Mouse (Mus musculus): ENCODE measurements around the gene Rasa4. TPM values are rescaled to one million over a fixed set of nuclear protein-coding genes. Genes with fewer than 3 reads are reported as not detected.
A peak's percentile ranks its signal among the peaks of the same experiment; 100 is the strongest.
"Not testable (repeated sequence)": the region's sequence is repeated elsewhere in the genome, so short reads cannot be mapped to it uniquely, and the experiment has no call there.

The Rasa4 gene
- 10 to 100 TPM; 23.6 to 26.4 TPM for total RNA-seq (2021)
- long read RNA-seq, experiment 1, transcript Rasa4-201 (21 exons, 2,914 nt), result major isoform, 7 of 16 reads
- long read RNA-seq, experiment 1, partial matches to known transcripts, result 3 of 16 reads
- long read RNA-seq, experiment 1, other reads (novel, unspliced or antisense), result 5 of 16 reads
- long read RNA-seq, experiment 2, transcript Rasa4-201 (21 exons, 2,914 nt), result major isoform, 9 of 19 reads
- long read RNA-seq, experiment 2, partial matches to known transcripts, result 2 of 19 reads
- long read RNA-seq, experiment 2, other reads (novel, unspliced or antisense), result 7 of 19 reads

DNA sequence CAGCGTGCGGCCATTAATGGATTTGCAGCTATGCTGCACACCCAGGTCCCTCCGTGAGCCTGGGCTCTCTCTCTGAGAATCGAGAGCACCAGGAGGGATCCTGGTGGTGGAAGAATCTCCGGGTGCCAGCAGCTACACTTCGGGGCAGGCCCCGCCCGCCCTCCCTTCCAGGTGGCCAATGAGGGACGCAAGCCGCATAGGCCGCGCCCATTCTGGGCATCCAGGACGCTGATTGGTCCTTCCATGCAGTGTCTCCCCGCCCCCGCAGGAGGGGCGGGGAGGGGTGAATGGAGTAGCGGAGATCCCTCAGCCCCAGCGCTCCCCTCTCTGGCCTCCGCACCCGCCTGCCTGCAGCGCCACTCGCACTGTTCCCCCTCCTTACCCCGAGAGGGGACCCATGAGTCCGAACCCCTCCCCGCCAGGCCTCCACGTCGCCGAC, at the start of gene Rasa4:
TSS of gene Rasa4 (plus strand) at position 248 of the 439 bp plus-strand sequence.
- DNase-seq, result peak; percentile 96

DNA sequence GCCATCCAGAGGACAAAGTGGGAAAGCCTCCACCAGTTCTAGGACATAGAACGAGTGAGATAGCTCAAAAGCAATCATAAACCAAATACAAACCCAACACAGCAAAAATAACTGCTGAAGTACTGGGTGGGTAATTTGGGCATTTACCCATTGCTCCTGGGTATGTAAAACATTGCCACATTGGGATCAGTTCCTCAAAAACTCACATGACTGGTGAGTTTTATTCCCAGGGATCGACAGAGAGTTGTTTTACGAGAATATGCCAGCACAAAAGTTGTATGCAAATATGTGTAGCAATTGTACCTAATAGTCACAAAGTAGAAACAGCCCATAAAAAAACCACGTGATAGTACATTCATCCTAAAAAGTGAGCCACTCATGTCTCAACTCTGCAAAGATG, 48.8 kb upstream of the Rasa4 start:
- no peak for DNase-seq

DNA sequence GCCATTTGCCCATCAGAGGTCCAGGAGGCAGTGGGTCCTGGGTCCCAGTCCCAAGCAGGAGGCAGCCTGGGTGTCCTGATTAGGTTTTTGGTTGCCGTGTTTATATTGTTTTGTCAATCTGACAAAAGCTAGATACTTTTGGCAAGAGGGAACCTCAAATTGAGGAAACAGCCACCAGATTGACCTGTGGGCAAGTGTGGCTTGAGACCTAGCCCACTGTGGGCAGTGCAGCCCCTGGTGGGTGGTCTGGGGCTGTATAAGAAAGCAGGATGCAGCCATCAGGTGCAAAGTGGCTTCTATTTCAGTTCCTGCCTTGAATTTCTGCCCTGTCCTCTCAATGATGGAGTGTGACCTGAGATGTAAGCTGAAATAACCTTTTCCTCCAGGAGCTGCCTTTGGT, 48.4 kb upstream of the Rasa4 start:
- no peak for DNase-seq

DNA sequence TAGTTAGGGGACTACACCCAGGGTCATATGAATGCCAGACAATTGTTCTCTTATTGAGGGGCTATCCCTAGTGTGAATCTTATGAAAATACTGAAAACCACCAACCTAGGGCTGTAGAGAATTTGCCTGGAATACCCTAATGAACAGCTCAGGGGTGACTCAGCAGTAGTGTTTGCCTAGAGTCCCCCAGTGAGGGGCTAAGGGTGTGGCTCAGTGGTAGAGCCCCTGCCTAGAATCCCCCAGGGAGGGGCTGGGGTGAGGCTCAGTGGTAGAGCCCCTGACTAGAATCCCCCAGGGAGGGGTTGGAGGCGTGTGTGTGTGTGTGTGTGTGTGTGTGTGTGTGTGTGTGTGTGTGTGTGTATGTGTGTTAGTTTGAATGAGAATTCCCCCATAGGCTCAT, 47.0 kb upstream of the Rasa4 start:
- DNase-seq, result no peak

DNA sequence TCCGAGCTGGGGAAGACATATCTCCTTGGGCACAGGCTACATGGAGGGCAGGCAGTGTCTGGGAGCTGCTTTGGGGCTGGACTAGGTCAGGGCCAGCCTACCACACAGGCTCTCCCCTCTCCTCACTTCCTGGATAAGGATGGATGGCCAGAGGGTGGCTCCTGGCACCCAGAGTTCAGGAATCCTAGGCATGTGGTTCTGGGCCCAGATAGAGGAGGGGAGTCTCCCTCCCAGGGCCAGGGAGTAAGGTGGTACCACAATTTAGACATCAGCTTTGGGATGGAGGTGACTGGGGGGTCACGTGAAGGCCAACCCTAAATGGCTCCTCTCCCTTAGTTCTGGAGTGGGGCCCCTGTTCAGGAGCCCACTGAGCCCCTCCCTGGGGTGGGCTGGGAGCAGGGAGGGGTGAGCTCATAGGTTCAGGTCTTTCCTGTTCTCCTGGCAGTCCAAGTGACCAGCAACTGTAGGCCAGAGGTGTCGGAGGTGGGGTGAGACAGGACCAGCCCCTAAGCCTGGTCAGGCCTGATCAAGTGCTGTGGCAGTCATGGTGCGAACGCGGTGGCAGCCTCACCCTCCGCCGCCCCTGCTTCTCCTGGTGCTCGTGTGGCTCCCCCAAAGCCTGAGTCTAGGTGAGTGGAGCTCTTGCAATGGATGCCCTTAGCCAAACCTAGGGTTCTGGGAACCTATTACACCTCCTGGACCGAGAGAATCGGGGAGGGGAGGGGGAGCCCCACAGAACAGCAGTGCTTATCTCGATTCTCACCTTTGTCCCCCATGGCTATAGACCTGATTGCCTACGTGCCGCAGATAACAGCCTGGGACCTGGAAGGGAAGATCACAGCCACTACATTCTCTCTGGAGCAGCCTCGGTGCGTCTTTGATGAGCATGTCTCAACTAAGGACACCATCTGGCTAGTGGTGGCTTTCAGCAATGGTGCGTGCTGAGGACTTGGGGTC, 45.2 kb upstream of the Rasa4 start, which contains the start of gene Upk3b:
TSS of gene Upk3b (plus strand) at position 239 of the 957 bp plus-strand sequence.
- no peak for DNase-seq

DNA sequence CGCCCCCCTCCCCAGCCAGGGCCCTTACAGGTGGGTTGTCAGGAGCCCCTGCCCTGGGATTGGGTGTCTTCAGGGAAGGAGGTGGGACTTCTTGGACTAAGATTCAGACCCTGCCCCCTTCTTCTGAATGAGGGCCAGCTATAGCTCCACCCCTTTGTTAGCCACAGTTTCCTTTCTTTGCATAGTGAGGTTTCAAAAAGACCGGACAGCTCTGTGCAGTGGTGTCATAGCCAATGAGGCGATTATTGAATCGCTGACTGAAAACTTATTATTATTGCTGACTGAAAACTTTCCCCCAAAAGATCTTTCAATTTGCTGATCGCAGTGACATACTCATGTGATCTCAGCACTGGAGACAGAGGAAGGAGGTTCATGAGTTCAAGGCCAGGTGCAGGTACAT, 43.5 kb upstream of the Rasa4 start:
- no peak for DNase-seq

DNA sequence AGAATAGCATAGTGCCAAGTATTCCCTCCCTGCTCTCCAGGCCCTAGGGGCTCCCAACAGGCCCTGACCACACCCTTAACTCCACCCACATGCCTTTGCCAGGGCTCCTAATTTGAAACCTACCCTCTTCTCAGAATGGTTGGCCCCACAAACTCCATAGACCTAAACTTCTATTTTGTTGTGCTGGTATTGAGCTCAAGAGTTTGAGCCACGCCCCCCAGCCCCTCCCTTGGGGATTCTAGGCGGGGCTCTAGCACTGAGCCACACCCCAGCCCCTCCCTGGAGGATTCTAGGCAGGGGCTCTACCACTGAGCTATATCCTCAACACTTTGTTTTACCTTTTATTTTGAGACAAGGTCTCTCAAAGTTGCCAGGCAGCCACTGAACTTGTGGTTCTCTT, 42.5 kb upstream of the Rasa4 start:
- no peak for DNase-seq

DNA sequence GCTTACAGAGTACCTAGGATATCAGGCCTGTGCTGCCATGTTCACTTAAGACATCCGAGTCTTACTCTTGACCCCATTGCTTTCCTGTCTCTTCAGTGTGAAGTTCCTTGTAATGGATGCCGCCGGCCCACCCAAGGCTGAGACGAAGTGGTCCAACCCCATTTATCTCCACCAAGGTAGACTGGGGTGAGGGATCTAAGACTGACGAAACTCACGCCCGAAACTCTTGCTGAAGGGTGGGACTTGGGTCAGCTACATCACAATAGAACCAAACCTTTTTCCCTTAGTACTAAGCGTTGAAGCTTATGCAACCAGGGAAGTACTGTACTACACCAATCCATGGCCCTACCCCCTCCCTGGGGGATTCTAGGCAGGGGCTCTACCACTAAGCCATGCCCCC, 42.0 kb upstream of the Rasa4 start:
- DNase-seq, result no peak

DNA sequence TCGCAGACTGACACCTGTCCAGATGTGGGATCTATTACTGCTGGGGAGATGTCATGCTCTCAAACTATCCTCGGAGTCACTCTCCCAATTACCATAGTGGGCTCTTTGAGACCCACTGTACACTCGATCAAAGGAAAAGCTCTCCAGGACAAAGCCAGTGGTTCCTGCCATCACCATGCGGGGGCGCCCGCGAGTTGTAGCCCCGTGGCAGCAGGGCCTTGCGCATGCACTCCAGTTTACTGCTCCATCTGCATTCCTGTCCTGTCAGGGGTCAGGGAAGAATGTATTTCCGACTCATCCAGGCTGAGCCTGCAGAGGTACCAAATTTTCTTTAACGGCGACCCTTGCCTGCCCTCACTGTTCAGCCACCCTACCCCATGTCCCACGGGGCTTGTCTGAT, 38.9 kb upstream of the Rasa4 start:
- no peak for DNase-seq

DNA sequence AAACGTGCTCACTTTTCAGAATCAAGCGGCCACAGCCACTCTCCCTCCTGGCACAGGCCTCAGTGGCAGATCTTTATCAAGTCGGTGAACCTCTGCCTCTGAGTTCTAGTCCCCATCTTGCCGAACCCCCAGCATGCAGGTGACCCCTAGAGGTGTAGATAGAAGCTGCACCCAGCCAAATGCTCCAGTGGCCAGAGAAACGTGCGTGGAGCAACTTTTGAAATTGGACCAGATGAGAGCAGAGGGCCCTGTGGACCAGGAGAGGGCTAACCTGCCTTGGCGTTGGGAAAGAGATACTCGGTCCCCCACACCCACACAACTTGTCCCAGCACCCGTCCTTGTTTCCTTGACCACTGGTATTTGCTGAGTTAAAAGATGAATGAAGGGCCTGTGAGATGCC, 38.3 kb upstream of the Rasa4 start:
- DNase-seq, result no peak

DNA sequence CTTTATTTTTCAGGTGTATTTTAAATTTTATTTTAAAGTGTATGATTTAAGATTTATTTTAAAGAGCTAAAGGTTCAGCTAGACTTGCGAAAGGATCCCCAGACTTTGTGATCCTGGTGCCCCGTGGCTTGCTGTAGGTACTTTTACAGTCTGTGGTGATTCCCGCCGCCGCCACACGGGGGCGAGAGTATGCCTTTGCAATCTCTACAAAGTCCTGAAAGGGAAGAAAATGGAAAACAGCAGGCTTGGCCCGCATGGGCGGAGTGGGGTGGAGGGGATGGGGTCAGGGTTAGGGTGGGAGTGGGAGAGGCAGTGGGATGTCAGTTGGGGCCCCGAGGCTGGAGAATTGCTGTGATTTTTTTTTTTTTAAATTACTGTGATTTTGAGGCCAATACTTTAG, 37.7 kb upstream of the Rasa4 start:
- DNase-seq, result peak; percentile 55

DNA sequence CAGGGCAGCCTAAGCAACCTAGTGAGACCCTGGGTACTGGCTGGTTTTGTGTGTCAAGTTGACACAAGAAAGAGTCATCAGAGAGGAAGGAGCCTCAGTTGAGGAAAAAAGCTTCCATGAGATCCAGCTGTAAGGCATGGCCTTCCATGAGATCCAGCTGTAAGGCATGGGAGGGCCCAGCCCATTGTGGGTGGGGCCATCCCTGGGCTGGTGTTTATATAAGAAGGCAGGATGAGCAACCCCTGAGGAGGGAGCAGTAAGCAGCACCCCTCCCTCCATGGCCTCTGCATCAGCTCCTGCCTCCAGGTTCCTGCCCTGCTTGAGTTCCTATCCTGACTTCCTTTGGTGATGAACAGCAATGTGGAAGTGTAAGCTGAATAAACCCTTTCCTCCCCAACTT, 35.2 kb upstream of the Rasa4 start:
- DNase-seq, result not testable (repeated sequence)

DNA sequence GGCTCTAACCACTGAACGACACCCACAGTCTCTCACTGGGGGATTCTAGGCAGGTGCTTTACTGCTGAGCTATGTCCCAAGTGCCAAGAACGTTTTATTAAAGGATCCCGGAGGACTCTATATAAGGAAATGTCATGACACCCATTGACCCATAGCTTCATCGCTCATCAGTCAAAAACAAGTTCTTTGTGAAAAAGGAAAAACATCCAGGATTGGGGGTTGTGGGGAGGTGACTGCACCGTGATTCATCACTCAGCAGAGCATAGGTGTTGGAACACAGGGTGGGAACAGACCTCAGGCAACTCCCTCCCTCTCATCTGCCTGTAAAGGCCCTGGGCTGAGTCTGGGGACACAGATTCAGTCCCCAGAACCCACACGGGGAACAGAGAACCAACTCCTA, 33.8 kb upstream of the Rasa4 start:
- no peak for DNase-seq

DNA sequence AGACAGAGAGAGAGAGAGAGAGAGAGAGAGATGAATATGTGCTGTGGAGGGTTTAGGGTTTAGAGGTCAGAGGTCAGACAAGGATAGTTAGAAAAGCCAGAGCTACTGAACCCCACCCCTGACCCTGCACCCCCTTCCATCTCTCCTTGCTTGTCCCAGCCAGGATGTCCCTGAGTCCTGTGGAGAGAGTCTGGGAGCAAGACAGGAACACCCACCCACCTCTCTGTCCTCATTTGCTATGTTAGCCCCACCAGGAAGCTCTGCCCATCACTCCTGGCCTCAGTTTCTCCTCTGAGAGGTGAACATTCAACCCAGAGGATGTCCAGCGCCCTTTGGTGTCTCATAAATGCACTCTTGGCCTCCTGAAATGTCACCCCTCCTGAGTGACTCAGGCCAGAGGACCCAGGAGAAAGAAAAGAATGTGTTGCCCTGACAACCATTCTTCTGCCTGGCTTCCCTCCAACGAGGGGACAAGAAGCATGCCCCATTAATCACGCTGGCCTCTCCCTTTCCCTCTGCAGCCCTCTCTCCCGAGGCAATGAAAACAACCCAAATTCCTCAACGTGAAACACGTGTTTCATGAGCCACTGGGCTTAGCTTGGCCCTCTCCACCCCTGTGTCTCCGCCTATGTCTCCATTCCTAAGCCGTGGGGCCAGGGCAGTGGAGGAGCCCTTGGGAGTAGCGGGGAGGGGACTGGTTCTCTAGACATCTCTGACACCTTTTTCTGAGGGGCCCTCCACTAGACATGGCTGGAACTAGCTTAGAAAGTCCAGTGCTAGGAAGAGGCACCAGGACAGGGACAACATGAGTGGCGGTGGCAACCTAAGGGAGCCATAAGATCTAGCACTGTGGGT, 32.3 kb upstream of the Rasa4 start:
- DNase-seq, result peak; percentile 58

DNA sequence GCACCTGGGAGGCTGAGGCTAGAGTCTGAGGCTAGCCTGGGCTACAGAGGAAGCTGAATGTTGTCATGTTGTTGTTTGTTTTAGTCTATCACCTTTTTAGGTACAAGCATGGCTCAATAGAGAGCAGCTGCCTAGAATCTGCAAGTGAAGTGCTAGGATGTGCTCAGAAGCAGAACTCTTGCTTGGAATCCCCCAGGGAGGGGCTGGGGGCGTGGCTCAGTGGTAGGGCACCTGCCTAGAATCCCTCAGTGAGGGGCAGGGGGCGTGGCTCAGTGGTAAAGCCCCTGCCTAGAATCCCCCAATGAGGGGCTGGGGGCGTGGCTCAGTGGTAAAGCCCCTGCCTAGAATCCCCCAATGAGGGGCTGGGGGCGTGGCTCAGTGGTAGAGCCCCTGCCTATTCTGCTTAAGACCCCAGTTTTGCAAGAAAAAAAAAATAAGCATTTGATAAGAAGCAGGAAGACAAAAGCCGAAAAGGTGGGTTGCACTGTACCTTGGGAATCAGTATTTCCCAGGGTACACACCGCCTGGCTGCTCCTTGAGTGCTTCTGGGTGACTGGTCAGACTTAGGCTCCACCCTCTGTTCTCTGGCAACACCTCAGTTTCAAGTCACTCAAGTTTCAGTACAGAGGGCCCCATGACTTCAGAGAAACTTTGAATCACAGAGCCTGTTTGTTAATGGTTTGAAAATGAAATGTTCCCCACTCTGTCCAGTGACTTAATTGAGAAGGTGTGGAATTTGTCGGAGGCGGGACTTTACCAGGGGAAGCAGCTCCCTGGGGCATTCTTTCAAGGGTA, 30.7 kb upstream of the Rasa4 start:
- DNase-seq, result no peak

DNA sequence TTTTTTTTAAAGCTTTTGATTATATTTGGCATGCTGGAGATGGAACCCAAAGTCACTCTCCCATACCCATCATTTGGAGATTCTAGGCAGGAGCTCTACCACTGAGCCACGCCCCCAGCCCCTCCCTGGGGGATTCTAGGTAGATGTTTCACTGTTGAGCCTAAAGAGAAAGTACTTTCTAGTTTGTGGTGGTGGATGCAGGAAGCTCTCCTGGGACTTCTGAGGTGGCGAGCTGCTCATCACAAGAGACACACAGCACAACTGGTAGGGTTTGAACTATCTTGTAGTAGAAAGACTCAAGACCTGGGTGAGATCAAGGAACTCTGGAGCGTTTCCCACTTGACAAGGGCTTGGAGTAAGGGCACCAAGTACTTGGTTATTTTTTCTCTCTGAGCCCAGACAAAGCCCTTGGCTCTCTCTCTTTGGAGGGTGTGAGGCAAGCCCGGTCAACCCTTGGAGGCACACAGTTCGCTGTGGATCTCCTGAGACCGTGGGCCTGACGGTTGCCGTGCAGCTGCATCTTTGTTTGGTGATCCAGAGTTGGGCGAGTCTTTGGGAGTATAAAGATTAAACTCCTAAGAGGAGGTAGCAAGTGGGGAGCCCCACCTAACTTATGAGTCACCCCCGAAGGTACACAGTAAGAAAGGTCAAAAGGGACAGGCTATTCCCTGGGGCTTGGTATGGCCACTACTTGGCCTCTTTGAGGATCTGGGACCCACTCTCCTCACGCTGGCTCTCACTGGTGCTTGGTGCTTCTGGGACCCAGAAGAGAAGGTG, 29.2 kb upstream of the Rasa4 start, which contains the start of gene Upk3bl:
TSS of gene Upk3bl (plus strand) at position 192 of the 777 bp plus-strand sequence.
- no peak for DNase-seq

DNA sequence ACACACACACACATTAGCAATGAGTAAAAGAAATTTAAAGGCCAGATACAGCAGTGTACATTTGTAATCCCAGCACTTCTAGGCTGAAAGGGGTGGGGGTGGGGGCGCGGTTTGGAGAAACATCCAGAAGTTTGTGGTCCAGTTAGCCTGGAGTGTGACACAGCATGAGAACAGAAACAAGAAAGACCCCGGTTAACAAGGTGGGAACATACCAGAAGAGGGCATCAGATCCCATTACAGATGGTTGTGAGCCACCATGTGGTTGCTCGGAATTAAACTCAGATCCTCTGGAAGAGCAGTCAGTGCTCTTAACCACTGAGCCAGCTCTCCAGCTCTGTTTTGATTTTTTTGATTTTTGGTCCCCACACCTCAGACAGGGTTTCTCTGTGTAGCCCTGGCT, 27.7 kb upstream of the Rasa4 start:
- no peak for DNase-seq

DNA sequence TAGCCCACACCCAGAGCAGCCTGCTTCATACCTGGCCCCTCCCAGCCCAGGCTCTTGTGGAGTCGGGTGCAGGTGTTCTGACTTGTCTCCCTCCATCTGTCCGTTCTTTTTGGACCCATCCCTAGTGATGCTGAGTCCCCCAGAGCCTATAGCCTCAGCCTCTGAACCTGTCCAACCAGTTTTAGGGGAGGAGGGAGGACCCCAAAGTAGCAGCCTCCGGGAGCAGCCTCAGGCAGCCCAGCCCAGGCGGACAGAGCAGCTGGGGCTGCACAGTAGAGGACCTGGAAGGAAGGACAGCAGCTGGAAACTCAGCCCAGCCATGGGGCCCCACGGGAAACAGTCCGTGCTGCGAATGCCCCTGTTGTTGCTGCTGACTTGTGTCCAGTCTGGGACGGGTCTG, 26.6 kb upstream of the Rasa4 start:
- no peak for DNase-seq

DNA sequence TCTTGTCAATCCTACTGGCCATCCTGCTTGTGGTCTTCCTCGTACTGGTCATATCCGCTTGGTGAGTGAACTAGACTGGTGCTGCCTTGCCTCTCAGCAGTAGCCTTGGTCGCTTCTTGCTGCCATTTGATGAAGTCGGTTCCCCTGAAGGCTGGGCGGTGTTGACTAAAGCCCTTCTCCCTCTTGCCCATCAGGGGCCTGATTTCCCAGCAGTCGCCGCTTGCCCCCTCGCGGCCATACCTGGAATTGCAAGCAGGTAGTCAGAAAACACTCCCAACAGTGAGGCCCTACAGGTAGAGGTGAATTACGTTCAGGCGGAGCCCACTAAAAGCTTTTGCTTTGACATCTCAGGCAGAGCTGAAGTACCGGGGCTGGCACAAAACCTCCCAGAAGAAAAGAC, 22.1 kb upstream of the Rasa4 start:
- peak; percentile 66 for DNase-seq

DNA sequence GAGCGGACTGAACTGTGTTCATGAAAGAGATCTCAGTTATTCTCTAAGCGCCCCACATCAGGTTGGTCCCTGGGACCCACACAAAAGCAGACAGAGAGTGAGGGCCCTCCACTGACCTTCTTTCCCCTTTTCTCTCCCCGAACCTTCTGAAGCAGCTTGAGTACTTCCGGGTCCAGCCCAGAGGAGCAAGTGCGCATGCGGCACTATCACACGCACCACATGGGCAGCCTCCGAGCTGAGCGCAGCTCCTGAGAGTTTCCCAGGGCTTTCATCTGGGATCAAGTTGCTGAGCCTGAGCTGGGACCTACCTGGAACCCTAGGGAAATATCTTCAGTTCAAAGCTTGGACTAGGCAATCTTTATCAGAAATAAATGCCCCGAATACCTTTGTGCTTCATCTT, 19.8 kb upstream of the Rasa4 start:
- DNase-seq, result no peak
